Mouse (Mus musculus) ES-E14 (cell line): ENCODE measurements at regions not wholly inside any gene's neighbourhood (a gene's known extent, or its start where the extent isn't known, plus 50 kb on each side); places are given as distances from the start of the nearest gene placed in this dataset.

Experiments used
- DNase-seq: peaks from one replicate; pipeline ENCODE4 v3.0.0-alpha.2; 2013; ENCODE audit warnings: low read depth, low spot score
- H3K27ac ChIP-seq: 2 replicates; pipeline ENCODE4 v1.5.1; 2012; ENCODE audit warnings: low read depth, mild to moderate bottlenecking, low read length, moderate library complexity, mixed read lengths; ENCODE audit not compliant: poor library complexity, insufficient read depth, severe bottlenecking
- H3K36me3 ChIP-seq: 2 replicates; pipeline ENCODE4 v1.6.1; 2012; ENCODE audit warnings: mild to moderate bottlenecking, low read length, moderate library complexity, mixed read lengths; ENCODE audit not compliant: control insufficient read depth, poor library complexity, insufficient read depth, severe bottlenecking
- H3K4me1 ChIP-seq, 2 experiments: fragments of 150-350 bp in 1 of 2; sonication (generic) in 1 of 2; 2 replicates each; pipeline ENCODE4 v1.6.1; 2012; ENCODE audit warnings: low read length in 2 of 2, mild to moderate bottlenecking in 1 of 2, mixed read lengths in 1 of 2; ENCODE audit not compliant: control insufficient read depth in 2 of 2, insufficient read depth in 2 of 2, poor library complexity in 1 of 2
- H3K4me3 ChIP-seq, 2 experiments: fragments of 150-350 bp in 1 of 2; sonication (generic) in 1 of 2; 2 replicates each; pipeline ENCODE4 v1.5.1; 2012; ENCODE audit warnings: low read length in 2 of 2, low read depth in 1 of 2, mild to moderate bottlenecking in 1 of 2, mixed read lengths in 1 of 2; ENCODE audit not compliant: insufficient read depth in 1 of 2, poor library complexity in 1 of 2, severe bottlenecking in 1 of 2
- H3K9ac ChIP-seq: 2 replicates; pipeline ENCODE4 v1.6.1; 2012; ENCODE audit warnings: low read depth, mild to moderate bottlenecking, low read length, mixed read lengths; ENCODE audit not compliant: poor library complexity, insufficient read depth, severe bottlenecking
- H3K9me3 ChIP-seq: fragments of 150-350 bp; sonication (generic); 2 replicates; pipeline ENCODE4 v1.6.1; 2012; ENCODE audit warnings: low read depth, mild to moderate bottlenecking, low read length; ENCODE audit not compliant: control insufficient read depth, insufficient read depth
- CHD2 ChIP-seq: IDR thresholded peaks from 2 replicates; pipeline ENCODE4 v1.6.1; 2014; ENCODE audit warnings: mild to moderate bottlenecking, low read depth, low read length, inconsistent platforms
- HCFC1 ChIP-seq: IDR thresholded peaks from 2 replicates; pipeline ENCODE4 v1.6.1; 2012; ENCODE audit warnings: low read length, inconsistent platforms, borderline replicate concordance; ENCODE audit not compliant: insufficient read depth
- MAFK ChIP-seq: IDR thresholded peaks from 2 replicates; pipeline ENCODE4 v1.6.1; 2014; ENCODE audit warnings: mild to moderate bottlenecking, low read depth, low read length, inconsistent platforms; ENCODE audit not compliant: insufficient read depth
- ZC3H11A ChIP-seq: IDR thresholded peaks from 2 replicates; pipeline ENCODE4 v1.6.1; 2012; ENCODE audit warnings: low read depth, mild to moderate bottlenecking, inconsistent platforms, low read length, borderline replicate concordance
- ZNF384 ChIP-seq: IDR thresholded peaks from 2 replicates; pipeline ENCODE4 v1.6.1; 2012; ENCODE audit warnings: low read depth, low read length, inconsistent platforms
- in situ Hi-C, 2 experiments: fragments of 600-800 bp; cut with MboI; formaldehyde crosslinking; loops; one replicate each; pipeline ENCODE4 v1.15.1; 2025; ENCODE audit warnings: low sequenced_read_pairs in 2 of 2, inconsistent platforms in 1 of 2; ENCODE audit not compliant: unreplicated experiment in 2 of 2

DNA sequence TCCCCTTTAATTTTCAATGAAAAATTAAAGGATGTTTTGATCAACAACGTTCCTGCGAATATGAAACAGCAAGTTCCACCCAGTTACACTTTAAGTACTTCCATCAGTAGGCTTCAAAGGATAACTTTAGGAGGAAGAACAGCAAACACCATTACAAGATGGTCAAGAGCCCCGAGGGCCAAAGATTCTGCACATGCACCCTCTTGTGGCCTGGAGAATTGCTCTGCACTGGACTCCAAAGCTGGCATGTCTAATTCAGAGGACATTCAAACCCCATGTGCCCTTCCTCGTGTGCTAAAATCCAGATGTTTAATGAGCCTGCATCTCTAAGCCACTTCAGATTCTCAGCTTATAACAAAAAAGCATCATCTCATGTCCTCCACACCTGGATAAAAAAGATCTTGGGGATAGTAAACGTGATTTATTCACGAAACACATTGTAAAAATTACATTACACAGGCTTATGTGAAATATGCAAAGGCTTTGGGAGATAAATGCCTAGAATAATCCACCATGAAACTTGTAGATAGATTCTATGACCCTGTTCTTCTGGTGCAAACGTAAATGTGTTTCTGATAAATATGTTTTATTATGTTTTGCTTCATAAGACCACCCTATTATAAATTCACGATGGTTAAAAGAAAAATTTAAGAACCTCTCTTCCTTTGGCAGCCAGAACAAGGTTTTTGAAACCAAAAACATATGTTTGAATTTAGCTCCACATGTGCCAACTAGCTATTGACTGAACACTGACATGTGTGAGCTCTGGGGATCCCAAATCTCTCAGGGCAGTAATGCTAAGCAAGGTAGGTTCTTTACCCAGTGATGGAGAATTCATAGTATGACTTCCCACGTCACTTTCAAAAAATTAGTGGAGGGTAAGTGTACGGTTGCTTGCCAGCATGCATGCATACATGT, 100.6 kb upstream of the Rfx3 start:
- H3K4me1 ChIP-seq, result peaks cover 0 to 5% of the 10 kb centered on the region in 2 experiments; a peak in 2 of 4 replicates
- in situ Hi-C loops, result no loop called here
- no peak overlapping the region for H3K4me3 ChIP-seq
- H3K9me3 ChIP-seq, result no peaks in the 10 kb centered on the region
- TF ChIP-seq HCFC1 (no peak), ZNF384 (no peak), CHD2 (no peak), MAFK (no peak), ZC3H11A (no peak)
- no peaks in the 10 kb centered on the region for H3K36me3 ChIP-seq
- H3K9ac ChIP-seq, result no peak overlapping the region
- H3K27ac ChIP-seq, result no peak overlapping the region
- DNase-seq, result no peak

DNA sequence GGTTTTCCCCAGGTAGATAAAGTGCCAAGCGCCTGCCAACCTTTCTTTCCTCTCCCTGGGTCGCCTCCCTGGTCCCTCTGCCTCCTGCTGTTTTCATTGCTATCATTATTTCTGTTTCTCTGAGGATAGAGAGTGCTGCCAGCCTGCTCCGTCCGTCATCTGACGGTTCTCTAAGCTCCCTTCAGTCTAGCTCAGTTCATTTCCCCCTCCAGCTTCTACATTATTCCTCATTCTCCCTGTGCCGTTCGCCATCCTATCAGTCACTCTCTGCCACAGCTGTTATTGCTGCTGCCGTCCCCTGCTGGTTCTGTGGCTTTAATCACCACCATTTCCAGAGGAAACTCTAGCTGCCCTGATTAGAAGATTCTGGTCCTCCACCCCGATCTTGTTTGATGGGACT, 84.7 kb upstream of the Rfx3 start:
- no peaks in the 10 kb centered on the region for H3K36me3 ChIP-seq
- H3K4me1 ChIP-seq, result no peaks in the 10 kb centered on the region
- H3K9ac ChIP-seq, result no peak overlapping the region
- H3K27ac ChIP-seq, result no peak overlapping the region
- DNase-seq, result no peak
- TF ChIP-seq MAFK (no peak), ZC3H11A (no peak), ZNF384 (no peak), HCFC1 (no peak), CHD2 (no peak)
- no peaks in the 10 kb centered on the region for H3K9me3 ChIP-seq
- H3K4me3 ChIP-seq, result no peak overlapping the region
- in situ Hi-C loops, result no loop called here

GRCm38 (mm10) chr19:28092252-28092651, 81.3 kb upstream of the Rfx3 start:
- H3K36me3 ChIP-seq, result no peaks in the 10 kb centered on the region
- no peak overlapping the region for H3K4me3 ChIP-seq
- no peak for TF ChIP-seq ZNF384
- no peak for TF ChIP-seq MAFK
- TF ChIP-seq CHD2, result no peak
- no peak for TF ChIP-seq HCFC1
- no peak for TF ChIP-seq ZC3H11A
- no peak overlapping the region for H3K27ac ChIP-seq
- no peak for DNase-seq
- in situ Hi-C loops, result no loop called here
- no peaks in the 10 kb centered on the region for H3K9me3 ChIP-seq
- H3K9ac ChIP-seq, result no peak overlapping the region
- no peaks in the 10 kb centered on the region for H3K4me1 ChIP-seq

- Histone ChIP-seq H3K4me3 (no peak overlapping the region), H3K36me3 (no peaks in the 10 kb centered on the region), H3K9me3 (no peaks in the 10 kb centered on the region), H3K4me1 (no peaks in the 10 kb centered on the region), H3K27ac (no peak overlapping the region), H3K9ac (no peak overlapping the region)
- in situ Hi-C loops, result no loop called here
- DNase-seq, result no peak
- TF ChIP-seq ZNF384, result no peak
- no peak for TF ChIP-seq HCFC1
- no peak for TF ChIP-seq ZC3H11A
- TF ChIP-seq CHD2, result no peak
- no peak for TF ChIP-seq MAFK
Measured at GRCm38 (mm10) chr19:28087607-28088546, 76.9 kb upstream of the Rfx3 start.
